Mouse (Mus musculus): ENCODE data around the gene Timd4.

DNA sequence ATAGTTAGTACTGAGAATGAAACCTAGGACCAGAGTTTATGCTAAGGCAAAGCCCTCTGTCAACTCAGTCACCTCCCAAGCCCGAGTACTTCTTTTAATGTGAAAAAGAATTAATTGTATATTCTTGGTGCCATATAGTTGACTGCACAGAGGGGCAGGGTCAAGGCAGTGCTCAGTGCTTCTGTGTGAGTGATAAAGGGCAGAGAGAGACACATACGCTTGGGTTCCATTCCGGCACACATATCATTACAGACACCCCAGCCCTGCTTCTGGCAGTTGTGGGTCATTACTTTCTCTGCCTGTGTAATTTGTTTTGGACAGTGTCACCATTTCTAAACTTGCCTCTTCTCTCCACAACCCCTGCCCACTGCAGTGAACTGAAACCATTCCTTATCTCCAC, 78.5 kb downstream of the Timd4 start:
- TF ChIP-seq POLR2A (IDR thresholded peaks at IDR 0.05; ENCODE audit: extremely low read depth, insufficient read depth, low read length) (no peak), CTCF (IDR thresholded peaks at IDR 0.05; ENCODE audit: extremely low read depth, insufficient read depth, low read length) (no peak)

Measured in cortical plate, adult 2 months (tissue).